Mouse (Mus musculus) spleen, postnatal 10 days (tissue): Measurements from ENCODE around the gene Slc37a1.

ENCODE experiments used
- DNase-seq, 2 experiments: peaks; one replicate each; pipeline ENCODE4 v3.0.0; 2021 to 2022; ENCODE audit warnings: low spot score in 2 of 2

Slc37a1 gene

GRCm38 (mm10) chr17:31317521-31318272, 31.1 kb downstream of the Slc37a1 start:
- DNase-seq: no peak

- no peak for DNase-seq
Measured at GRCm38 (mm10) chr17:31318906-31319767, 32.5 kb downstream of the Slc37a1 start.

- DNase-seq: no peak
Measured at GRCm38 (mm10) chr17:31321425-31321824, 34.8 kb downstream of the Slc37a1 start.

DNA sequence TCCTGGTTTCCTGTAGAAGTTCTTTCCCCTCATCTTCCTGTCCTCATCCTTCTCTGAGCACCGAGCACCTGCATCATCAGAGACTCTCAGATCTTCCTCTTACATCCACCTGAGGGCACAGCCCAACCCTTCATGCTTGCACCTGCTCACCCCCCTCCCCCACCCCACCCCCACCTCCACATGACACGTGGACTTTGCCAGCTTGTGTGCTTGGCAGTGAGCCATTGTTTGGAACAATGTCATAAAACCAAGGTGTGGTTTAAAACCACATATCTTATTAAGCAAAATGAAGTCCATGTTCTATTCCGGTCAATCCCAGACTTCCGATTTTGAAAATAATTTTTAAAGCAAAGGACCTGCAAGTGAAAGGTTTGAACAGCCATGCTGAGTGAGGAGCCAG, 35.9 kb downstream of the Slc37a1 start:
- DNase-seq: no peak

DNA sequence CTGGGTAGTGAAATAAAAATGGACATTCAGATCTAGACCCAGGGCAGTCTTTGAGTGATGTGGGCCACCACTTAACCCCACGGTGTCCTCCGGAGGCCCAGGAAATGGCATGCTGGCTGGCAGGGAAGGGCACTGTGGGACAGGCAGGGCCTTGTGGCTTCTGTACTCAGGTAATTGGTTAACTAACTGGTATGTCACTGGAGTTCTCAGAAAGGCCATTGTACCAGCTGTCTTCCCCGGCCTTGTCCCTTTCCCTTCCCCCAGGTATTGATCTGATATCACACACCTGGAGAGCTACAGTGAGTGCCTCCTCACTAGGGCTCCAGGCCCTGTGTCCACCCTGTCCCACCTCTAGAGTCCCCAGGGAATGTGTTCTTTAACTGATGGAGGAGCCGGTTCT, 36.8 kb downstream of the Slc37a1 start:
- DNase-seq: no peak

GRCm38 (mm10) chr17:31324227-31324626, 37.6 kb downstream of the Slc37a1 start:
- DNase-seq: no peak

DNA sequence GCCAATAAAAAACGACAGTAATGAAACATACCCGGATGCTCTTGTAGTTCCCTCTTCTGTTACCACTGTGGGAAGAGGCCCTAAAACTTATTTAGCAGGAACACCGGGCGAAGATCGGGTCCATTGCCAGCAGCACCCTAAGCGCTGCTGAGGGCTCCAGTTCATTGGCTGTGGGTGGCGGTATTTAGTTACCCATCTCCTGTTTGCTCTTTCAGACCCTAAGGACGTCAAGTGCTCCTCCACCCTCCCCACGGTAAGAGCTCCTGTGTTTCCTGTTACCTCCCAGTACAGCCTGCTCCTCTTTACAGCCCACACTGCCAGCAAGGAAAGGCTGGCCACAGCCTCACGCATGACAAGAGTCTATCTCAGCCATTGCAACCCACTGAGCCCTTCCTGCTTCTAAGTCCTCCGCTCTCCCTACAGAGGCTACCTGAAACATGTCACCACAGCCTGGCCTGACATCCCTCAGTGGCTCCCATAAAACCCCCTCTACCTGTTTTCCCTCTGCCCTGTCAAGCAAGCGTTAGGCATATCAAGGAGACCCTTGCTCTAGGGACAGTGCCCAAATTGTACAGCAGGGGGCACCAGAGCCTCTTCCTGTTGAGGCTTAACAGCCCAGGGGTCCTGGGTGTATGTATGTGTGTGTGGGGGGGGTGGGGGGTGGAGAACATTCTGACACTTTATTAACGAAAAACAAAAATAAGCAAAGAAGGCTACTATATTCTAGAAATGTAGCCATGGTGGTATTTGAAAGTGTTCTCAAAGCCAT, 39.0 kb downstream of the Slc37a1 start:
- peak in 1 of 2 experiments; percentile 62 for DNase-seq

- DNase-seq: no peak
Measured at GRCm38 (mm10) chr17:31326220-31326852, 39.7 kb downstream of the Slc37a1 start.

- DNase-seq: no peak
Measured at GRCm38 (mm10) chr17:31328466-31328865, 41.9 kb downstream of the Slc37a1 start.

DNA sequence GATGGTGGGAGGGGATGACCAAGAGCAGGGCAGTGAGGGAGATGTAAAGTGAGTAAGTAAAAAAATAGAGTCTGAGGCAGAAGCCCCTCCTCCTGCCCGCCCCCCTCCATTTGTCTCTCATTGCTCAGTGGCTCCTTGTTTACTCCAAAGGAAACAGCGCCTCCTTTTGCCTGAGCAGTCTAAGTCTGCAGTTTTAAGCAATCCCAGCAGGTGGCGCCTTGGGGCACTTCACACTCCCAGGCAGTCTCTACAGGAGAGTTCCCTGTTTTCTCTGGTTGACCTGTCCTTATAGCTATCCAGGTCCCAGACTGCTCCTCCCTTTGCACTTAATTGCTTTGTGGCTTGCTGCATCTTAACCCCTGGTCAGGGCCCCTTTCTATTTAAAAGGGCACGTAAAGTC, 44.0 kb downstream of the Slc37a1 start:
- peak; percentile 26 to 71 for DNase-seq

- DNase-seq: no peak
Measured at GRCm38 (mm10) chr17:31331273-31331672, 44.7 kb downstream of the Slc37a1 start.

DNA sequence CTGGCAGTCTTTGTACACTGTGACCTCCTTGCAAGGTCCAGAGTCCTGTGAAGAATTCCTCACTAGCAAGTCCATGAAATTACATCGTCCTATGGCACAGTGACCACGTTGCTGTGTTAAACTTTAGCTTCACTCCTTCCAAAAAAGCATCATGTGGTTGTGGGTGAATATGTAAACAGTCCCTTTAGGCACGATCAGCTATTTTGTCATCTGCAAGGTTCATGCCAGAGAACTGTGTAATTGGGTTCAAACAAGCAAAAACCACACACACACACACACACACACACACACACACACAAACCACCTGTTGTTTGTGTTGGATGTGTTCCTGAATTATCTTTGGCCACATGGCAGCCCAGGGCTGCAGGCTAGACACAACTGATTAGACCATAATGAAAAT, 45.3 kb downstream of the Slc37a1 start:
- DNase-seq: no peak

- DNase-seq: no peak
Measured at GRCm38 (mm10) chr17:31332333-31332732, 45.7 kb downstream of the Slc37a1 start.

GRCm38 (mm10) chr17:31334509-31335260, 48.1 kb downstream of the Slc37a1 start:
- DNase-seq: no peak

DNA sequence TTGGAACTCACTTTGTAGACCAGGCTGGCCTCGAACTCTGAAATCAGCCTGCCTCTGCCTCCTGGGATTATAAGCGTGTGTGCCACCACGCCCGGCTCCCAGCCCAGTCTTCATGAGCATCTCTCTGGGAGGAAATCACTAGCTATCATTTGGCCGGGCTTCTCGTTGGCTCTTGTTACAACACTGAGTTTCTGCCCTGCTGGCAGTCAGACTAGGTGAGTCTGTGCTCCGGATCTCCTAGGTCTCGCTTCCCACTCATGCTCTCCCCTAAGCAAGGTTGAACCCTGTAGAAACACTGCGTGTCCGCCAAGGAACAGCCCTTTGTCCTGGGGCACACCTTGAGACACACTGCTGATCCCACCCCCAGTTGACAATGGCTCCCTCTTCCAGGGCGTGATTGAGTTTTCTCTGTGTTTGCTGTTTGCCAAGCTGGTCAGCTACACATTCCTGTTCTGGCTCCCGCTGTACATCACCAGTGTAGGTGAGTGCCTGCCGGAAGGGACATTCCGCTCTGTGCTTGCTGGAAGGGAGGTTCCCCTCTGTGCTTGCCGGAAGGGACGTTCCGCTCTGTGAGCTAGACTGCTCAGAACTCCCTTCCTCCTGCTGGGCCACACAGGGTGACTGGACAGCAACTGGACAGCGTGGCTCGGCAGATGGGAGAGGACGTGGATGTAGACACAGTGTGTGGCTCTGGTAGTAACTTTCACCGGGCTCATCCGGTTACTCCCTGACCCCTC, 48.9 kb downstream of the Slc37a1 start:
- no peak for DNase-seq

DNA sequence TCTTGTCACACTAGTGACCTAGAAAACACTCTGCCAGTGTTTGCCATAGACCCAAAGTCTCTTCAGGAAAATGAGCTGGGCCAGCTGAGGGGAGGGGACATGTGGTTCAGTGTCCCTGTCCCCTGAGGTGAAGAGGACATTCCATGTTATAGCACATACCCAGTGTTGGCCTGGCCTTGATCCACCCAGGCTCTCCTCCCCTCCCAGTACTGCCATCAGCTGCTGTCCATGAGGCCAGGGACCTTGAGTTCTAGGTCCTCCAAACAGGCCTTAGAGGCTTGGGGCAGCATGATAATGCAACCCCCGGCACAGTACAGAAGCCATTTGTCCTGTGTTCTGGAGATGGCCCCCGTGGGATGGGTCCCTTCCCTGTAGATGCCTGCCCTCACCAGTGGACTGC, 53.2 kb downstream of the Slc37a1 start:
- DNase-seq: no peak

- no peak for DNase-seq
Measured at GRCm38 (mm10) chr17:31342191-31342590, 55.6 kb downstream of the Slc37a1 start.

GRCm38 (mm10) chr17:31344172-31344801, 57.7 kb downstream of the Slc37a1 start:
- DNase-seq: peak; percentile 62 to 87

DNA sequence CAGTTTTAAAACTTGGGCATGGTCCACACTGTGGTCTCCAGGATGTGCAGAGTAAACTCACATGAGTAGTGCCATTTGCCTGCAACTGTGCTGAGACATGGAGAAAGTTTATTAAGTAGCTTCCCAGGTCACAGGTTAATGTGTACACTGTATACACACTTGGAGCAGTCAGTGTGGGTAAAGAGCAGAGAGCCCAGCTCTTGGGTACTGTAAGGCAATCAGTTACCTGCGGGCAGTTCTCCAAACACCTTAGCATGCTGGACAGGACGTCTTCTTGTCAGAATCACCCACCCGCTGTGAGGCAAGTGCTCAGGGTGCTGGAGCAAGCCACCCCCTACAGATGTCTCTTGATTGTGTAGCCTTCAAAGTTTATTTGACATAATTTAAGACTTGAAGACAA, 58.2 kb downstream of the Slc37a1 start:
- no peak for DNase-seq

DNA sequence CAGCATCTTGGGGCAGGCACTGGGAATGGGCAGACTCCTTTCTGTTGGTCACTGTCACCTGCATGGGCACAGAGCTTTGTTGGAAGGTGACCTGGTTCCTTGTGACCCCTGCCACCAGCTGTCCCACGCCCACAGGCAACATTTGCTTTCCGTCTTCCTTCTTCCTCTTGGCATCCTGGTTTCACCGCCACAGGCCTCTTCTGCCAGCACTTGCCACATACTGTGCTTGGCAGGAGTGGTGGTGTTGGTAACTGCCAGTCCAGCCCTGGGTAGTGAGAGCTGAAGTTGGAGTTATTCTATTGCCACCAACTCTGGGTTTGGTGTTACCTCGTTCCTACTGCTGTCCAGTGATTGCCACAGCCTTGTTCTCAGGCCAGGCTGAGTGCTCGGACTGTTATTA, 61.5 kb downstream of the Slc37a1 start:
- no peak for DNase-seq
